Mouse (Mus musculus) midbrain, embryonic 14.5 days (tissue): Measurements from ENCODE around the gene Zcchc9. TPM values are rescaled to one million over a fixed set of nuclear protein-coding genes. Genes with fewer than 3 reads are reported as not detected.

ENCODE experiments used
- ATAC-seq: fragments of 200-750 bp; cut with Nextera tagmentation; 2 replicates; pipeline ENCODE4 v1.8.0; 2017; ENCODE audit warnings: moderate number of reproducible peaks, moderate library complexity; ENCODE audit not compliant: low FRiP score, low TSS enrichment
- DNase-seq: peaks from one replicate; pipeline ENCODE4 v3.0.0-alpha.2; 2015
- H3K27ac ChIP-seq: fragments of 300-500 bp; sonication (generic); replicated peaks from 2 replicates; pipeline ENCODE4 v1.5.1; 2014; ENCODE audit warnings: mild to moderate bottlenecking, low read depth, low read length, moderate library complexity
- H3K27me3 ChIP-seq: fragments of 300-500 bp; sonication (generic); 2 replicates; pipeline ENCODE4 v1.6.1; 2014; ENCODE audit warnings: low read length, control low read depth, mixed read lengths; ENCODE audit not compliant: control insufficient read depth, insufficient read depth
- H3K36me3 ChIP-seq: fragments of 300-500 bp; sonication (generic); 2 replicates; pipeline ENCODE4 v1.6.1; 2014; ENCODE audit warnings: low read length, control low read depth; ENCODE audit not compliant: control insufficient read depth, insufficient read depth
- H3K4me1 ChIP-seq: fragments of 300-500 bp; sonication (generic); 2 replicates; pipeline ENCODE4 v1.6.1; 2014; ENCODE audit warnings: mild to moderate bottlenecking, antibody characterized with exemption, low read length, control low read depth; ENCODE audit not compliant: control insufficient read depth, insufficient read depth
- H3K4me2 ChIP-seq: fragments of 300-500 bp; sonication (generic); 2 replicates; pipeline ENCODE4 v1.6.1; 2014; ENCODE audit warnings: mild to moderate bottlenecking, low read length, moderate library complexity
- H3K4me3 ChIP-seq: fragments of 300-500 bp; sonication (generic); replicated peaks from 2 replicates; pipeline ENCODE4 v1.5.1; 2014; ENCODE audit warnings: low read depth, low read length
- H3K9ac ChIP-seq: fragments of 300-500 bp; sonication (generic); replicated peaks from 2 replicates; pipeline ENCODE4 v1.6.1; 2014; ENCODE audit warnings: mild to moderate bottlenecking, low read length, moderate library complexity
- H3K9me3 ChIP-seq: fragments of 300-500 bp; sonication (generic); 2 replicates; pipeline ENCODE4 v1.6.1; 2016; ENCODE audit warnings: low read length, control low read depth, mixed read lengths; ENCODE audit not compliant: control insufficient read depth
- WGBS: fragments of 180-500 bp; shearing (Covaris S2); extraction: QIAGEN DNeasy Blood & Tissue Kit; methylation state at CpG from one replicate; pipeline ENCODE4 v1.1.7; 2014; 5-methylcytosine and 5-hydroxymethylcytosine counted together
- polyA plus RNA-seq: library from polyadenylated mRNA; unstranded; fragments of >200 nt; fragmentation: Nextera tagmentation; extraction: Ambion mirVana; gene quantifications from 2 replicates; pipeline ENCODE4 v1.2.1, GENCODE M21; 2014

Zcchc9 gene
- polyA plus RNA-seq: 14.7 and 14.9 TPM in 2 replicates

- peak; percentile 98 for ATAC-seq
These were observed at the start of gene Zcchc9 for GRCm38 (mm10) chr13:91807155-91807839. Gene Zcchc9, minus strand, starts transcription at chr13:91807705.

GRCm38 (mm10) chr13:91854412-91854811, 46.9 kb upstream of the Zcchc9 start:
- Histone ChIP-seq H3K4me2 (no peak overlapping the region), H3K4me1 (no peaks in the 10 kb centered on the region), H3K9me3 (no peaks in the 10 kb centered on the region), H3K27me3 (no peaks in the 10 kb centered on the region), H3K9ac (no peak overlapping the region), H3K4me3 (no peak overlapping the region), H3K27ac (no peak overlapping the region), H3K36me3 (no peaks in the 10 kb centered on the region)
- WGBS: 85% methylated on average over 3 of the region's 3 CpGs
- ATAC-seq (no peak), DNase-seq (no peak)

More at GRCm38 (mm10) chr13:91807155-91807839, at the start of gene Zcchc9:
- under 1% methylated on average over 50 of the region's 50 CpGs for WGBS
- DNase-seq: peak; percentile 96
- Histone ChIP-seq H3K9ac (peak within 1 kb of the TSS; percentile 98), H3K4me2 (peak within 1 kb of the TSS; percentile 60), H3K27ac (peak within 1 kb of the TSS; percentile 96), H3K4me3 (peak within 1 kb of the TSS; percentile 93), H3K9me3 (no peaks in the 10 kb centered on the region), H3K36me3 (peaks cover 18% of the 10 kb centered on the region), H3K27me3 (no peaks in the 10 kb centered on the region), H3K4me1 (peaks cover 11% of the 10 kb centered on the region; the same call in 1 of the 2 replicates)

DNA sequence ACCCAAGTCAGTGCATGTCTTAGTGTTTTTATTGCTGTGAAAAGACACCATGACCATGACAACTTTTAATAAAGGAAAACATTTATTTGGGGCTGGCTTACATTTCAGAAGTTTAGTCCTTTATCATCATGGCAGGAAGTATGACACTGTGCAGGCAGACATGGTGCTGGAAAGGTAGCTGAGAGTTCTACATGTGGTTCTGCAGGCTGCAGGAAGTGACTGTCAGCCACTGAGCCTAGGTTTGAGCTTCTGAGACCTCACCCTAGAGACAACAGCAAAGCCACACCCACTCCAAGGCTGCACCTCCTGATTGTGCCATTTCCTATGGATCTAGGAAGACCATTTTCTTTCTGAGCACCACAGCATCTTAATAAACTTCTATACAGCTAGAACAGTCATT, 20.4 kb upstream of the Zcchc9 start:
- no peak overlapping the region for H3K4me3 ChIP-seq
- no peak overlapping the region for H3K4me2 ChIP-seq
- H3K36me3 ChIP-seq: no peaks in the 10 kb centered on the region
- H3K27me3 ChIP-seq: no peaks in the 10 kb centered on the region
- H3K27ac ChIP-seq: no peak overlapping the region
- H3K4me1 ChIP-seq: no peaks in the 10 kb centered on the region
- DNase-seq (no peak), ATAC-seq (no peak)
- H3K9ac ChIP-seq: no peak overlapping the region
- H3K9me3 ChIP-seq: no peaks in the 10 kb centered on the region

DNA sequence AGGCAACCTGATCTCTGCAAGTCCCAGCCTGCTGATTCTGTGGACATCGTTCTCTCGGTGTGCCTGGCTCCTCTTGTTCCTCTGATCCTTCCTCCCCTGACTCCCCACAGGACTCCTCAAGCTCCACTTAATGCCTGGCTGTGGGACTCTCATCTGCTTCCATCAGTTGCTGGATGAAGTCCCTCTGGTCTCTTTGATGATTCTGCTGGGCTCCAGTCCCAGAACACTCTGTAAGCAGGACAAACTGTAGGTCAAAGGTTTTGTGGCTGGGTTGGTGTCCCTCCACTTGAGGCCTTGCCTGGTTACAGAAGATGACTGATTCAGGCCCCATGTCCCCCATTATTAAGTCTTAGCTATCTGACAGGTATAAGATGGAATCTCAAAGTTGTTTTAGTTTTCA, 18.6 kb upstream of the Zcchc9 start:
- H3K9ac ChIP-seq: no peak overlapping the region
- H3K36me3 ChIP-seq: no peaks in the 10 kb centered on the region
- 91% methylated on average over 2 of the region's 2 CpGs for WGBS
- no peaks in the 10 kb centered on the region for H3K27me3 ChIP-seq
- no peak overlapping the region for H3K4me2 ChIP-seq
- no peaks in the 10 kb centered on the region for H3K9me3 ChIP-seq
- no peak overlapping the region for H3K27ac ChIP-seq
- H3K4me3 ChIP-seq: no peak overlapping the region
- DNase-seq (no peak), ATAC-seq (no peak)
- H3K4me1 ChIP-seq: no peaks in the 10 kb centered on the region

- DNase-seq: no peak
These were observed 17.5 kb upstream of the Zcchc9 start for GRCm38 (mm10) chr13:91824845-91825550.

DNA sequence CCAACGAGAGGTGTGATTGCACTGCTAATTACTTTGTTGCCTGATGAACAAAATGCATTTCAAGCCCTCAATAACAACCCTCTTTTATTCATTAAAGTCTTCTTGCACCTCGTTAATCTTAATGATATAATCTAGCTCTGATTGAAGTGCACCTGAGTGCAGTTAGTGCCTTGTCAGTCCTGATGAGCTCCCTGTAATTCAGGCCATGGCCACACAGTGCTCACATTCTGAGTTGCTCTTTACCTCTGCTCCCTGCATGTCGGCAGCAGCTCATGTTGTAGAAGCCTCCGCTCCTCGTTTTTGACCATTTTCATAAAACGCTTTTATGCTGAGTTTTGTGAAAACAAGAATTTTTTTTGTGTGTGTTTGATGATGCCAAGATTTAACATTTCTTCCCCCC, 16.2 kb upstream of the Zcchc9 start:
- Histone ChIP-seq H3K4me3 (no peak overlapping the region), H3K27me3 (no peaks in the 10 kb centered on the region), H3K4me1 (no peaks in the 10 kb centered on the region), H3K27ac (no peak overlapping the region), H3K9me3 (no peaks in the 10 kb centered on the region), H3K9ac (no peak overlapping the region), H3K36me3 (no peaks in the 10 kb centered on the region), H3K4me2 (no peak overlapping the region)
- DNase-seq (no peak), ATAC-seq (no peak)
- WGBS: 84% methylated on average over 6 of the region's 6 CpGs

More at GRCm38 (mm10) chr13:91824845-91825550, 17.5 kb upstream of the Zcchc9 start:
- Histone ChIP-seq H3K4me2 (no peak overlapping the region), H3K9me3 (no peaks in the 10 kb centered on the region), H3K9ac (no peak overlapping the region), H3K27me3 (no peaks in the 10 kb centered on the region), H3K27ac (no peak overlapping the region), H3K4me1 (no peaks in the 10 kb centered on the region), H3K4me3 (no peak overlapping the region), H3K36me3 (no peaks in the 10 kb centered on the region)
- WGBS: 83% methylated on average over 4 of the region's 4 CpGs
- ATAC-seq: no peak

DNA sequence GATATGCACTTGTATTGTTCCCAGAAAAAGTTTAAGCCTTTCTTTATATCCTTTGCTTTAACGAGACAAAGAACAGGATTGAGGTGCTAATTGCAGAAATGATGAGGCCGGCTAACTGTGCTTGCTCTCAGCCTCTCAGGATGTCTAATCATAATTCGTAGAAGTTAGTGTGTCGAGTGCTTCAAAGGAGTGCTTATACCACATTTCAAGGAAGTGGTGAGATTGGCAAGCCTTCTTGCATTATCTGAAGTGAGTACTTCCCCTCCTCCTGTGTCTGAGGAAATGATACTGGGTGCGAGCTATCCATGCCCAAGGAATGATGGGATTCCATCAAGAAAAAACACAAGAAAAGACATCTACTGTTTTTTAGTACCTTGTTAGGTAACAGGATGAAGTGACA, 7.2 kb upstream of the Zcchc9 start:
- Histone ChIP-seq H3K36me3 (no peaks in the 10 kb centered on the region), H3K9ac (no peak overlapping the region), H3K27ac (no peak overlapping the region), H3K4me3 (no peak overlapping the region), H3K4me1 (no peaks in the 10 kb centered on the region), H3K4me2 (no peak overlapping the region), H3K27me3 (no peaks in the 10 kb centered on the region), H3K9me3 (no peaks in the 10 kb centered on the region)
- ATAC-seq (no peak), DNase-seq (no peak)
- WGBS: 89% methylated on average over 5 of the region's 5 CpGs

GRCm38 (mm10) chr13:91809476-91809875, 2.0 kb upstream of the Zcchc9 start:
- Histone ChIP-seq H3K27ac (no peak overlapping the region), H3K9ac (no peak overlapping the region), H3K9me3 (no peaks in the 10 kb centered on the region), H3K4me1 (peaks cover 11% of the 10 kb centered on the region; the same call in 1 of the 2 replicates), H3K4me2 (no peak overlapping the region), H3K4me3 (no peak overlapping the region), H3K27me3 (no peaks in the 10 kb centered on the region), H3K36me3 (peaks cover 14% of the 10 kb centered on the region)
- DNase-seq (peak; percentile 76), ATAC-seq (no peak)
- 43% methylated on average over 2 of the region's 2 CpGs for WGBS
